20 mouse cellular contexts compared by ENCODE assay signal in genomic region chr12:46075789-46076217, GRCm38 (mm10).
DNase-seq lines count a peak whose midpoint lies in the region; ATAC-seq and TF ChIP-seq lines count a peak whose summit lies in the region.
"Had no signal": no experiment of that assay in that cellular context is flagged by ENCODE, and none has a peak within 500 bp of the region (broad histone marks: within the 10 kb centered on the region; RNA-seq: fewer than 3 reads in every experiment).

No protein-coding gene starts in this region.

- TF ChIP-seq CTCF in hindbrain, postnatal 0 days (IDR thresholded peaks at IDR 0.05; ENCODE audit: low read depth), result no peak

- 0 out of 2 replicates have a peak, but pooled peaks have one; percentile 54 for ATAC-seq in midbrain, embryonic 12.5 days (ENCODE audit: low FRiP score, low read depth)
- peak; percentile 94 for ATAC-seq in forebrain, embryonic 15.5 days (replicated peaks)
- no peak for ATAC-seq in hindbrain, postnatal 0 days
- ATAC-seq: intestine, postnatal 0 days; lung, postnatal 0 days had no signal

- WGBS in midbrain, embryonic 12.5 days, result 75% methylated on average over 11 of the region's 11 CpGs
- 89% methylated on average over 11 of the region's 11 CpGs for WGBS in midbrain, embryonic 10.5 days
- WGBS in forebrain, embryonic 15.5 days, result 30% methylated on average over 11 of the region's 11 CpGs
- WGBS in hindbrain, postnatal 0 days, result 51% methylated on average over 11 of the region's 11 CpGs

- H3K36me3 ChIP-seq in midbrain, embryonic 12.5 days, result no peaks in the 10 kb centered on the region
- H3K36me3 ChIP-seq in midbrain, embryonic 10.5 days, result no peaks in the 10 kb centered on the region
- H3K36me3 ChIP-seq in forebrain, embryonic 15.5 days, result no peaks in the 10 kb centered on the region
- no peaks in the 10 kb centered on the region for H3K36me3 ChIP-seq in hindbrain, postnatal 0 days (ENCODE audit: insufficient read depth, low read length)
- H3K36me3 ChIP-seq: G1E; limb, embryonic 13.5 days; liver, embryonic 15.5 days had no signal

- H3K9ac ChIP-seq in midbrain, embryonic 12.5 days (replicated peaks), result no peak overlapping the region
- H3K9ac ChIP-seq in forebrain, embryonic 15.5 days (replicated peaks), result no peak overlapping the region
- no peak overlapping the region for H3K9ac ChIP-seq in hindbrain, postnatal 0 days (replicated peaks; ENCODE audit: low read length)
- H3K9ac ChIP-seq: limb, embryonic 13.5 days; liver, embryonic 15.5 days had no signal

- H3K4me2 ChIP-seq in midbrain, embryonic 12.5 days (replicated peaks), result no peak overlapping the region
- H3K4me2 ChIP-seq in forebrain, embryonic 15.5 days (replicated peaks), result no peak overlapping the region
- no peak overlapping the region for H3K4me2 ChIP-seq in hindbrain, postnatal 0 days (ENCODE audit: low read depth, low read length)
- H3K4me2 ChIP-seq: limb, embryonic 13.5 days; liver, embryonic 15.5 days had no signal

- no peaks in the 10 kb centered on the region for H3K27me3 ChIP-seq in midbrain, embryonic 12.5 days
- H3K27me3 ChIP-seq in midbrain, embryonic 10.5 days (ENCODE audit: low read depth, poor library complexity, severe bottlenecking), result no peaks in the 10 kb centered on the region
- no peaks in the 10 kb centered on the region for H3K27me3 ChIP-seq in forebrain, embryonic 15.5 days
- H3K27me3 ChIP-seq in hindbrain, postnatal 0 days (ENCODE audit: insufficient read depth, low read length), result no peaks in the 10 kb centered on the region
- H3K27me3 ChIP-seq: limb, embryonic 13.5 days; liver, embryonic 15.5 days had no signal

- no peak for DNase-seq in midbrain, embryonic 10.5 days (ENCODE audit: low spot score)
- peak; percentile 39 for DNase-seq in brain, embryonic 18.5 days (ENCODE audit: low read depth, low spot score)
- DNase-seq in hindbrain, postnatal 0 days (ENCODE audit: low spot score), result peak; percentile 58
- DNase-seq in adrenal gland, postnatal 4 days (ENCODE audit: low spot score in 2 of 2), result no peak
- no peak for DNase-seq in lung, postnatal 25 days (ENCODE audit: low spot score)
- DNase-seq in lung, postnatal 10 days, result no peak
- DNase-seq: cerebellum, adult 2 months; heart, adult 11 months; heart, postnatal 4 days; kidney, postnatal 10 days; right cerebral cortex, adult 18-20 months; thymus, postnatal 25 days had no signal

- H3K4me1 ChIP-seq in midbrain, embryonic 12.5 days, result no peaks in the 10 kb centered on the region
- no peaks in the 10 kb centered on the region for H3K4me1 ChIP-seq in midbrain, embryonic 10.5 days
- peaks cover 8% of the 10 kb centered on the region; the same call in 1 of the 2 replicates for H3K4me1 ChIP-seq in forebrain, embryonic 15.5 days
- H3K4me1 ChIP-seq in hindbrain, postnatal 0 days (ENCODE audit: insufficient read depth, low read length), result no peaks in the 10 kb centered on the region
- H3K4me1 ChIP-seq: limb, embryonic 13.5 days; liver, embryonic 15.5 days had no signal

- no peak overlapping the region for H3K4me3 ChIP-seq in midbrain, embryonic 12.5 days
- no peak overlapping the region for H3K4me3 ChIP-seq in midbrain, embryonic 10.5 days
- H3K4me3 ChIP-seq in forebrain, embryonic 15.5 days, result no peak overlapping the region
- no peak overlapping the region for H3K4me3 ChIP-seq in hindbrain, postnatal 0 days (ENCODE audit: low read length)
- H3K4me3 ChIP-seq: left cerebral cortex, adult 2 months; limb, embryonic 13.5 days; liver, embryonic 15.5 days had no signal

- no peaks in the 10 kb centered on the region for H3K9me3 ChIP-seq in midbrain, embryonic 12.5 days
- H3K9me3 ChIP-seq in midbrain, embryonic 10.5 days (replicated peaks), result no peaks in the 10 kb centered on the region
- H3K9me3 ChIP-seq in forebrain, embryonic 15.5 days, result no peaks in the 10 kb centered on the region
- H3K9me3 ChIP-seq in hindbrain, postnatal 0 days (ENCODE audit: low read length), result no peaks in the 10 kb centered on the region
- H3K9me3 ChIP-seq: G1E; limb, embryonic 13.5 days; liver, embryonic 15.5 days had no signal

- peak overlapping the region; percentile 52; the same call in 1 of the 2 replicates for H3K27ac ChIP-seq in midbrain, embryonic 12.5 days (replicated peaks)
- no peak overlapping the region for H3K27ac ChIP-seq in midbrain, embryonic 10.5 days (replicated peaks)
- peak overlapping the region; percentile 73 for H3K27ac ChIP-seq in forebrain, embryonic 15.5 days (replicated peaks)
- 0 out of 2 replicates have a peak overlapping the region, but pooled peaks have one; percentile 0 for H3K27ac ChIP-seq in hindbrain, postnatal 0 days
- H3K27ac ChIP-seq: left cerebral cortex, adult 2 months; limb, embryonic 13.5 days; liver, embryonic 15.5 days had no signal

Comparison
In these comparisons a context has a peak if more than half of its experiments do, and no peak if none do; other contexts are left out.
1. DNase-seq: peak in brain, embryonic 18.5 days (single experiment) and hindbrain, postnatal 0 days (single experiment); none in midbrain, embryonic 10.5 days (single experiment), adrenal gland, postnatal 4 days (0 of 2), lung, postnatal 25 days (single experiment) and lung, postnatal 10 days (single experiment).